Mouse (Mus musculus) heart, postnatal 10 days (tissue): ENCODE measurements around the gene Atg13. TPM values are rescaled to one million over a fixed set of nuclear protein-coding genes. Genes with fewer than 3 reads are reported as not detected.
A peak's percentile ranks its signal among the peaks of the same experiment; 100 is the strongest.
"Not testable (repeated sequence)": the region's sequence is repeated elsewhere in the genome, so short reads cannot be mapped to it uniquely, and the experiment has no call there.

Source experiments
- DNase-seq, 2 experiments: peaks; one replicate each; pipeline ENCODE4 v3.0.0; 2021
- intact Hi-C: fragments of 180-260 bp; cut with DNase I; formaldehyde crosslinking; loops from one replicate; pipeline ENCODE4 v1.15.1; 2025
- total RNA-seq, 2 experiments: library from RNA; stranded (reverse); gene quantifications; 2 replicates each; pipeline ENCODE4 v1.2.3; 2021

Atg13 gene
- 10 to 100 TPM; 37.5 to 39.7 TPM for total RNA-seq

DNA sequence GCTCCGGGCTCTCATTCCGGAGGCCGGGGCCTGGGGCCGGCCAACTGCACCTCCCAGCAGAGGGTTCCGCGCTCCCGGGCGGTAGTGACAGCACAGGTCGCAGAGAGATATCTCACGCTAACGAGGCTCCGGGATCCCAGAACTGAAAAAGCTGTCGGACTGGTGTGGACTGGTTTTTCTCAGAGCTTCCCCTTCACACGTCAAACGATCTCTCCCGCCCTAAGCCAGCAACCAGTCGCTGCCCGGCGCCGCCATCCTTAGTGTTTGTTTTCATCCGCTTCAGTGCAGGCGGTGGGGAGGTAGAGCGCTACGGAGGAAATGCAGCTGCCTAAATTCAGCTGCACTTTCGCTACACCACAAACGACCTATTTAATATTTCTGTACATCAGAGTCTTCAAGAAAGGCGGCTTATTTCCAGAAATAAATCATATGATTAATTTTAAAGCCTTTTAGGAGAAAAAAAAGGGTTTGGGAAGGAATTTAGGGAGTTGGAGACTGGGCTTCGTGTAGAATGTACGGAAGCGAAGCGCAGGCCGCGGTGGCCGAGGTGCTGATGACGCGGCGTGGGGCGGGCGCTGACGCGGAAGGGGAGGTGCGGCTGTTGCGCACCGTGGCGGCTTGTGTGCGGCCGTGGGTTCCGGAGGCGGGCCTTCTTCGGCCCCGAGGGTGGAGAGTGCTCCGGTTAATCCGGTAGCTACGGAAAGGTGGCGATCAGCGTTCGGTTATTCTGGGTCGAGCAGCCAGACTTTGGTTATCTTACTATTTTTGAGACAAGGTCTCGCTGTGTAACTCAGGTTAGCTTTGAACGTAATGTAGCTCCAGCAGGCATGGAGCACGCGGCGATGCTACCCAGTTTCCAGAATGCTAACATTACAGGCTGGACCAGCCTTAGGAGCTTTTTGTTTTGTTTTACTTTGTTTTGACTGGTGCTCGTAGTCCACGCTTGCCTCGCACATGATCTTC is at the start of gene Atg13, which contains the start of gene Harbi1:
Atg13 (minus strand) TSS at position 305 of the 963 bp plus-strand sequence.
Harbi1 (plus strand) TSS at position 581 of the 963 bp plus-strand sequence.
- intact Hi-C loops, result loop anchor here (2.0 kb wide), 1 partner anchor 20 kb away; the partner anchor contains the start of gene Ambra1
- DNase-seq, result peak; percentile 94 to 95

GRCm38 (mm10) chr2:91749811-91750261 is 39.5 kb upstream of the Atg13 start:
- peak; percentile 54 to 59 for DNase-seq
- intact Hi-C loops, result no loop called here

- DNase-seq, result no peak
- intact Hi-C loops, result no loop called here
Observed at GRCm38 (mm10) chr2:91744686-91745085, 34.3 kb upstream of the Atg13 start.

- intact Hi-C loops, result no loop called here
- DNase-seq, result no peak
Observed at GRCm38 (mm10) chr2:91739586-91739985, 29.2 kb upstream of the Atg13 start.

DNA sequence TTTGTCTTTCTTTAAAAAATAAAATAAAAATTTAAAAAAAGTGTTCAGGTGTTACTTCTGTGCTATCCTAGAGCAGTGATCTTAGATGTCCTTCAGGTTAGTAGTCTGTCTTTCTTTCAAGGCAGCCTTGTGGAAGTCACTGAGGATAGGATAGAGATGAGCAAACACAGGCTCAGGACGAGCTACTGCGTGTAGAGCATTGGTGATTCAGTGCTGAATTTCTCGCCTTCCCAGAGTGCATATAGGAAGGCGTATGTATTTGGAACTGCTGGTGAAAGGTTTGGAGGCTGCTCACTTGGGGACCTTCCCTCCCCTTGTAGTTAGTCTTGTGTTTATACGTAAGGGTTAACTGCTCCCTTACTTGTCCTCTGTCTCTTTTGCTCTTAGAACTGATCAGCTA is 24.8 kb upstream of the Atg13 start:
- intact Hi-C loops, result no loop called here
- DNase-seq, result no peak

GRCm38 (mm10) chr2:91729971-91730821 is 19.8 kb upstream of the Atg13 start, which contains the start of gene Ambra1:
TSS of gene Ambra1 (plus strand) at chr2:91730134.
- peak; percentile 92 to 94 for DNase-seq
- intact Hi-C loops, result loop anchor here (2.0 kb wide), 1 partner anchor 19 kb away; the partner anchor contains the start of genes Atg13 and Harbi1

GRCm38 (mm10) chr2:91729571-91729970 is 19.2 kb upstream of the Atg13 start:
- DNase-seq, result no peak
- intact Hi-C loops, result no loop called here

DNA sequence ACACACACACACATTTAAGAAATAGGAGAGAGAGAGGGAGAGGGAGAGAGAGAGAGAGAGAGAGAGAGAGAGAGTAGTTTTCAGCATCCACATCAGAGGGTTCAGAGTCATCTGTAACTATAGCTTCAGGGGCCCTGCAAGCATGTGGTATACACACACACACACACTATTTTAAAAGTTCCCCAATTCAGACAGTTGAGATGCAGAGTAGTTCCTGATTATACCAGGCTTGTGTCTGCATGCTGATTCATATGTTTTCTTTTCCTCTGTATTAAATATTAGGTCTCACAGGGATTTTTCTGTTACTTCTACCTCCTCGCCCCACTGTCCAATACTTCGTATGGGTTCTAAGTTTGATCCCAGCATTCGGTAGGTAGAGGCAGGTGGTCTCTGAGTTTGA is 16.6 kb upstream of the Atg13 start:
- intact Hi-C loops, result no loop called here
- no peak for DNase-seq

DNA sequence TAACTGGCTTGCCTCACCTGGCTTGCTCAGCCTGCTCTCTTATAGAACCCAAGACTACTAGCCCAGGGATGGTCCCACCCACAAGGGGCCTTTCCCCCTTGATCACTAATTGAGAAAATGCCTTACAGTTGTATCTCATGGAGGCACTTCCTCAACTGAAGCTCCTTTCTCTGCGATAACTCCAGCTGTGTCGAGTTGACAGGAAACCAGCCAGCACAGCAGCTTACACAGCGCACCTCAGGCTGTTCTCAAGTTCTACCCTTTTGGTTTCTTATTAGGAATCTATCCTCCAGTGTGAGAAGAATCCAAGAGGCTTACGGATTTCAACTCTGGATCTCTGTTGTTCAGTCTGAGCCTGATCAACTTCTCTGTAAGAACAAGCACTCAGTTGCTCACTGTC is 15.1 kb upstream of the Atg13 start:
- DNase-seq, intact Hi-C loops: not testable (repeated sequence)

DNA sequence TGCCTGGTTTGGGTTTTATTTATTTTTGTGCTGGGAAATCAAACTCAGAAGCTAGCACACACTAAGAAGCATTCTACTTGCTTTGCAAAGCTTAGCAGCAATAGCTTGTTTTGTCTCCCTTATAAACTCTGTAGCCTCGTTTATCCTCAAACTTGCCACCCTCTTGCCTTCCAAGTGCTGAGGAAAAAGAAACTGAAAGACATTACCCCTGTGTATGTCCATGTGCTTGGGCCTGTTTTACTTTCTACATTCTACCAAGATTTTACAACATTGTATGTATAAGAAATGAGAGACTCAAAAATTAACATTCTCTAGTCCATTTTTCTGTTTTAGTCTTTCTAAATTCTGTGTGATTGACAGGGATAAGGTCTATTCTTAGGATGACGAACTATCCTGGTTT is 14.3 kb upstream of the Atg13 start:
- intact Hi-C loops, result no loop called here
- DNase-seq, result no peak

DNA sequence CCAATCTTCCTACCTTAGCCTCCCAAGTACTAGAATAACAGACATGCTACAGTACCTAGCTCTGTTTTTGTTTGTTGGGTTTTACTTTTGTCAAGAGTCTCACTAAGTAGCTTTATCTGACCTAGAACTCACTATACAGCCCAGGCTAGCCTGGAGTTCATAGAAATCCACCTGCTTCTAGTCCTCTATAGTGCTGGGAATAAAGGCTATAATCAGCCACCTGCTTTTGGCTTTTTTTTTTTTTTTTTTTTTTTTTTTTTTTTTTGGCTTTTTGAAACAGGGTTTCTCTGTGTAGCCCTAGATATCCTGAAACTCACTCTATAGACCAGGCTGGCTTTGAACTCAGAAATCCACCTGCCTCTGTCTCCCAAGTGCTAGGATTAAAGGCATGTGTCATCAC is 13.6 kb upstream of the Atg13 start:
- no peak for DNase-seq
- intact Hi-C loops, result no loop called here

- DNase-seq, result no peak
- intact Hi-C loops, result no loop called here
Observed at GRCm38 (mm10) chr2:91723382-91723781, 13.0 kb upstream of the Atg13 start.

DNA sequence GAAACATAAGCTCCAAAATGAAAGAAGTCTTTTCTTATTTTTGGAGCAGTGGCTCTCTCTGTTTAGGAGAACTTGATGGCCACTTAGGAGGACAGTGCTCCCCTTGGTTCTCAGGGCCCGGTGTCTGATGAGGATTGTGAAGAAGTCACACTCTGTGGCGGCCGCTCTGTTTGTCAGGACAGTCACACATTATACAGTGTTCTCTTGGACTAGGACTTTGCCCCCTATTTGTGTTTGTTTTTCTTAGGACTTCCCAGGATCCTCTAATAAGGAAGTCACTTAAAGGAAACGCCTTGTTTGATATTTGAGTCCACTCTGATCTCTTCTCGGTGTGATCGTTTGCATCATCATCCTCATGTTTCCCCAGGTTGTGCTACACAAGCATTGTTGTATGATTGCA is 7.9 kb upstream of the Atg13 start:
- intact Hi-C loops, result no loop called here
- no peak for DNase-seq

DNA sequence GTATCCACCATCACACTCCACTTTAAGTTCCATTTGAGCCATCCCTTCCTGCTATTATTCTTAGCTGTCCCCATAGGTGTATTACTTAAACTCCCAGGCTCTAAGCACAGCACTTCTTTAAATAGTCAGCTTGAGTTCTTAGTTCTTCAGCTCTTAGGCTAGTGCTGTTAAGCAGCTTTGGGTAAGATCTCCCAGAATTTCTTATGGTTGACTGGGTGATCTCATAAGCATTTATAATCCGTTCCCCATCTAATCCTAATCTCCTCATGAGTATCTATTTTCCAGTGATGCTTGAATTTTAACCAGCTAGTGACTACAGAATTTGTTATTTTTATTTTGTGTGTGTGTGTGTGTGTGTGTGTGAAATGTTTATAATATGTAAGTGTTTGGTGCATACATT is 4.5 kb upstream of the Atg13 start:
- intact Hi-C loops, result no loop called here
- no peak for DNase-seq

DNA sequence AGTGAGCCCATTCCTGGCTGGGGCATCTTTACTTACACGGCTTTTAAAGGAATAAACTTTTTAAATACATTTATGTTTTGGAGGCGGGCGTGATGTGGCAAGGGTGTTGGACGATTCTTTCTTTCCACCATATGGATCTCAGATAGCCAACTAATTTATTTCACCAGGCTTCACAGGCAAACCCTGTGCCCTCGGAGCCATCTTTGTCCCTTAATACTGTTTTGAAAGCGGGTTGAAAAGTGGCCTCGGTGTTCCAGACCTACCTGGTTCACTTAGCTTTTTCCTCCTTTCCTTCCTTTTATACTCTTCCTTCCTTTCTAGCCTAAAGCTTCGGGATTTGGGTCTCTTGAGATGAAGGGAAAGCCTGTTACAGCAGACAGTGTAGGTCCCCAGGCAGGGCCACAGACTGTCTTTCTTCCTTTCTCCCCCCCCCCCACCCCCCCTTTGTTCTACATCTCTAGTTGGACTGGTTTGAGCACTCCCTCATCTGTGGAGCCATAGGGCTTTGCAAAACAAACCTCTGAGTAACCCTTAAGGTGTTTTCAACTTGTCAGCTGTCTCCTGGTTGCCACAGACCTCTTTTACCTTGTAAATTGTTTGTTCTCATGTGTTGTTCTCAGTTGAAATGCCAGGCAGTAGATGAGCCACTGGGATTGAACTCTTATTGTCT is 1.0 kb upstream of the Atg13 start:
- intact Hi-C loops, result loop anchor here (2.0 kb wide), 1 partner anchor 19 kb away; the partner anchor contains the start of gene Ambra1
- no peak for DNase-seq

DNA sequence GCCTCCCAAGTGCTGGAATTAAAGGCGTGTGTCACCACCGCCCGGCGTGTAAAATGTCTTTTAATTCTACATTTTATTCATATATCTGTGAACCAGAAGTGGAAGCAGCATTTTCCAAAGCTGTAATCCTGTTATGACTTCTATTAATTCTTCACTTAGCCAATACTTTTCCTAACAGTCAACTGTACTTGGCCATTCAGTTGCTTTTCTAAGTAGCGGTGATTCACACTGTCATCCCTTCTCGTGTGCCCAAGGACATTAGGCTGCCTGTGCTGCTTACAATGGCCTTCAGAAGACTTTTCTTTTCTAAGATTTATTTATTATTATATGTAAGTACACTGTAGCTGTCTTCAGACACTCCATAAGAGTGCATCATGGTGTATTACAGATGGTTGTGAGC is 2.0 kb downstream of the Atg13 start:
- intact Hi-C loops, result no loop called here
- no peak for DNase-seq

- intact Hi-C loops, result no loop called here
- DNase-seq, result no peak
Observed at GRCm38 (mm10) chr2:91706456-91706855, 3.9 kb downstream of the Atg13 start.

DNA sequence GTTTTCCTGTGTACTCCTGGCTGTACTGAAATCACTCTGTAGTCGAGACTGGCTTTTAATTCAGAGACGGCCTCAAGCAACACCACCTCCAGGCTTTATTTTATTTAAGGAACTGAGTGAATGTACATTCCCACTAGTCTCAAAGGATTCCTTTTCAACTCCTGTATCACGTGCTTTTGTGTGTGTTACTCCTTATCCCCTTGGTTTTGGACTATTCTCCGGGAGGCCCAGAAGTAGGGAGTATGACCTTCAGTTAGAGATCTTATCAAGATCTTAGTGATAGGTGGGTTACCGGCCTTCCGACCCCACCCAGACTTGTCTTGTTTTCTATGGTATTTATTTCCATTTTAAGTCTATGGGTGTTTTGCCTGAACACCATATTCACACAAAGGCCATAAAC is 4.6 kb downstream of the Atg13 start:
- DNase-seq, result no peak
- intact Hi-C loops, result no loop called here

DNA sequence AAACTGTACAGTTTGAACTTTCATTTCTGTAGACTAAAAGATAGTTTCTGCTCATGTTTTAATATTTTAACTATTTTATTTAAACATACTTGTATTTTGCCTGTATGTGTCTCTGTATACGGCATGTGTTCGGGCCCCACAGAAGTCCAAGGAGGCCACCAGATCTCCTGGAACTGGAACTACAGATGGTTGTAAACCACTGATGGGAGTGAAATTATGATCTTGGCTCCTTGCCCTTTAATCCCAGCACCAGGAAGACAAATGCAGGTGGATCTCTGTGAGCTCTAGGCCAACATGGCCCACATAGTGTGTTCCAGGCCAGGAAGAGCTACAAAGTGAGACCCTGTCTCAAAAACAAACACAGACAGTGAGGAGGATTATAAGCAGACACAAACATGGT is 9.0 kb downstream of the Atg13 start:
- intact Hi-C loops, result no loop called here
- no peak for DNase-seq

DNA sequence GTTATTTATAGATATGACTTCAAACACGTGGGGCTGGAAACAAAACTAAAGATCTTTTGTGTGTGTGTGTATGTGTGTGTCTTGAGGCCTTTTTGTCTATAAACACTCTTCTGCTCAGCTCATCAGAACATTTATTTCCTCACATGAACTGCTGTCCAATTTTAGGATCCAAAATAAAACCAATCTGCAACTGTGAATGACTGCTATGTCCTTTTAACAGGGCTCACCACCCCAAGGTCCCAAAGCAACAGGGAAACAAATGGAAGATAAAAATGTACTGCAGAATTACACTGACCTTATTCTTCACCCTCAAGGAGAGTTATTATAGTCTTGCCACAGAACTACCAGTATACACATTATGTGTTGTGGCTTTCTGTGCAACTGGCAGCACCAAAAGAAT is 11.2 kb downstream of the Atg13 start:
- peak; percentile 16 to 18 for DNase-seq
- intact Hi-C loops, result no loop called here

DNA sequence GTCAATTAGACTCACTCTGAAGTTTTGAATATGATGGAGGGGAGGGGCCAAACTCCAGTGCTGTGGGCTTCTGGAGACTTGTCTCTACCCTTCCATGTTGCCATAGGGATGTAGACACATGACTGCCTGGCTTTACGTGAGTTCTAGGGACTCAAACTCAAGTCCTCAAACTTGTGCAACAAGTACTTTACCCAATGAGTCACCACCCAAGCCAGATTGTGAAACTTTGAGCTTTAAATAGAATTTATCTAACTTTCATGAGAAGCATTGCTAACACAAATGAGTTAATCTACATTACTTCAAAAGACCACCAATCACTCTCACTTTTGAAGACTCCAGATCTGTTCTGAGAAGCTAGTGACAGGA is 14.2 kb downstream of the Atg13 start:
- intact Hi-C loops, result no loop called here
- DNase-seq, result peak in 1 of 2 experiments; percentile 16
